Mouse (Mus musculus) hindbrain, postnatal 0 days (tissue): ENCODE results near the gene Gm45062. TPM values are rescaled to one million over a fixed set of nuclear protein-coding genes. Genes with fewer than 3 reads are reported as not detected.

Source experiments
- ATAC-seq: fragments of 200-750 bp; cut with Nextera tagmentation; 2 replicates; pipeline ENCODE4 v1.8.0; 2017; ENCODE audit warnings: mild to moderate bottlenecking, moderate TSS enrichment, moderate library complexity
- DNase-seq: peaks from one replicate; pipeline ENCODE4 v3.0.0-alpha.2; 2015; ENCODE audit warnings: low spot score
- H3K27ac ChIP-seq: fragments of 300-500 bp; sonication (generic); 2 replicates; pipeline ENCODE4 v1.5.1; 2014; ENCODE audit warnings: mild to moderate bottlenecking
- H3K27me3 ChIP-seq: fragments of 300-500 bp; sonication (generic); 2 replicates; pipeline ENCODE4 v1.6.1; 2014; ENCODE audit warnings: low read length, mixed read lengths; ENCODE audit not compliant: insufficient read depth
- H3K36me3 ChIP-seq: fragments of 300-500 bp; sonication (generic); 2 replicates; pipeline ENCODE4 v1.6.1; 2014; ENCODE audit warnings: low read length, mixed read lengths; ENCODE audit not compliant: insufficient read depth
- H3K4me1 ChIP-seq: fragments of 300-500 bp; sonication (generic); 2 replicates; pipeline ENCODE4 v1.6.1; 2014; ENCODE audit warnings: antibody characterized with exemption, low read length, mixed read lengths; ENCODE audit not compliant: insufficient read depth
- H3K4me2 ChIP-seq: fragments of 300-500 bp; sonication (generic); 2 replicates; pipeline ENCODE4 v1.6.1; 2014; ENCODE audit warnings: low read depth, mild to moderate bottlenecking, low read length, moderate library complexity, mixed read lengths
- H3K4me3 ChIP-seq: fragments of 300-500 bp; sonication (generic); 2 replicates; pipeline ENCODE4 v1.5.1; 2014; ENCODE audit warnings: low read length
- H3K9ac ChIP-seq: fragments of 300-500 bp; sonication (generic); replicated peaks from 2 replicates; pipeline ENCODE4 v1.6.1; 2014; ENCODE audit warnings: mild to moderate bottlenecking, low read length, moderate library complexity, mixed read lengths
- H3K9me3 ChIP-seq: fragments of 300-500 bp; sonication (generic); 2 replicates; pipeline ENCODE4 v1.6.1; 2016; ENCODE audit warnings: low read length, mixed read lengths
- CTCF ChIP-seq: IDR thresholded peaks from 2 replicates; pipeline ENCODE4 v1.5.1; 2016; ENCODE audit warnings: antibody characterized with exemption, control low read depth, low read depth
- WGBS: fragments of 180-500 bp; shearing (Covaris S2); extraction: QIAGEN DNeasy Blood & Tissue Kit; methylation state at CpG from one replicate; pipeline ENCODE4 v1.1.7; 2014; 5-methylcytosine and 5-hydroxymethylcytosine counted together
- polyA plus RNA-seq: library from polyadenylated mRNA; unstranded; fragments of >200 nt; fragmentation: Nextera tagmentation; extraction: Ambion mirVana; gene quantifications from 2 replicates; pipeline ENCODE4 v1.2.1, GENCODE M21; 2015
- total RNA-seq: library from RNA; depleted of rRNA; stranded (reverse); fragments of >200 nt; gene quantifications from 2 replicates; pipeline ENCODE4 v1.2.3, GENCODE M21; 2014

Gene Gm45062
- total and polyA plus RNA-seq, 2 experiments from 2014 or later = 1.8 to 4.9 TPM

DNA sequence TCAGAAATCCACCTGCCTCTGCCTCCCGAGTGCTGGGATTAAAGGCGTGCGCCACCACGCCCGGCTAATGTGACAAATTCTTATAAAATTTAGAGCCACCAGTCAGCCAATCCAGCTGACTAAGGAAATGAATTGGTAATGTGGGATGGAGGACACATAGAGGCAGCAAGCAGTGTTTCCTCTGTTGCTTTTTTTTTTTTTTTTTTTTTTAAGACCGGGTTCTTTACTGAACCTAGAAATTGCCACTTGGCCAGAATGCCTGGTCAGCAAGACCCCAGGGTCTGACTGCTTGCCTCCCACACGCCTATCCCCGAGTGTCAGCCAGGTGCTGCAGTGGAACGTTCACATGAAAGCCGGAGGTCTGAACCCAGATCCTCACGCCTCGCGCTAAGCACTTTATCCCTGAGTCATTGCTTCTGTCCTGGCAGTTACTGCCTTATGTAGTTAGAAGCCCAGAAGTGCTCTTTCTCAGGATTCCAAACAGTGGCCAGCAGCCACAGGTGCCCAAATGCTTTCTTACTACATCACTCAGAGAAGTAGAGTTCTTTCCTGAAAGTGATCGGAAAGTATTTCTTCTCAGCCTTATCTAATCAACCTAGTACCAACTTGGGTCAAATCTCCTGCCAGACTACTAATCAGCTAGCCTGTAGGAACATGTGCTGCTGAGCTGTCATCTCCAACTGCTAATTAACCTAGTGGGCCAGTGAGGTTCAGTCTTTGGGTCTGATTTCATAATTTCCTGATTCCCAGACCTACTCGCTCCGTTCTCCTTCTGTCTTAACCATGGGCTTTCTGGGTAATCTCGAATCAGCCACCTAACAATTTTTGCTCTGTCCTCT, 225.4 kb downstream of the Gm45062 start:
- Histone ChIP-seq H3K4me2 (no peak overlapping the region), H3K9me3 (no peaks in the 10 kb centered on the region), H3K9ac (no peak overlapping the region), H3K36me3 (no peaks in the 10 kb centered on the region), H3K4me3 (no peak overlapping the region), H3K27ac (no peak overlapping the region), H3K4me1 (no peaks in the 10 kb centered on the region), H3K27me3 (no peaks in the 10 kb centered on the region)
- ATAC-seq (no peak), DNase-seq (no peak)
- TF ChIP-seq CTCF = no peak
- WGBS = 93% methylated on average over 17 of the region's 17 CpGs

GRCm38 (mm10) chr6:8485414-8486175, 226.3 kb downstream of the Gm45062 start:
- Histone ChIP-seq H3K4me2 (no peak overlapping the region), H3K4me3 (no peak overlapping the region), H3K4me1 (no peaks in the 10 kb centered on the region), H3K27me3 (no peaks in the 10 kb centered on the region), H3K9me3 (no peaks in the 10 kb centered on the region), H3K36me3 (no peaks in the 10 kb centered on the region), H3K27ac (no peak overlapping the region), H3K9ac (no peak overlapping the region)
- DNase-seq = no peak
- 88% methylated on average over 16 of the region's 16 CpGs for WGBS
- 0 out of 2 replicates have a peak, but pooled peaks have one; percentile 21 for ATAC-seq
- TF ChIP-seq CTCF = no peak

- H3K4me2 ChIP-seq = no peak overlapping the region
- H3K27me3 ChIP-seq = no peaks in the 10 kb centered on the region
- no peak overlapping the region for H3K9ac ChIP-seq
- H3K27ac ChIP-seq = no peak overlapping the region
- no peak for ATAC-seq
- H3K4me3 ChIP-seq = no peak overlapping the region
- 74% methylated on average over 17 of the region's 17 CpGs for WGBS
- no peaks in the 10 kb centered on the region for H3K4me1 ChIP-seq
- no peaks in the 10 kb centered on the region for H3K9me3 ChIP-seq
- no peaks in the 10 kb centered on the region for H3K36me3 ChIP-seq
- no peak for DNase-seq
- TF ChIP-seq CTCF = peak; percentile 9; the same call in 1 of the 2 replicates
Observed at GRCm38 (mm10) chr6:8486391-8487043, 227.3 kb downstream of the Gm45062 start.

DNA sequence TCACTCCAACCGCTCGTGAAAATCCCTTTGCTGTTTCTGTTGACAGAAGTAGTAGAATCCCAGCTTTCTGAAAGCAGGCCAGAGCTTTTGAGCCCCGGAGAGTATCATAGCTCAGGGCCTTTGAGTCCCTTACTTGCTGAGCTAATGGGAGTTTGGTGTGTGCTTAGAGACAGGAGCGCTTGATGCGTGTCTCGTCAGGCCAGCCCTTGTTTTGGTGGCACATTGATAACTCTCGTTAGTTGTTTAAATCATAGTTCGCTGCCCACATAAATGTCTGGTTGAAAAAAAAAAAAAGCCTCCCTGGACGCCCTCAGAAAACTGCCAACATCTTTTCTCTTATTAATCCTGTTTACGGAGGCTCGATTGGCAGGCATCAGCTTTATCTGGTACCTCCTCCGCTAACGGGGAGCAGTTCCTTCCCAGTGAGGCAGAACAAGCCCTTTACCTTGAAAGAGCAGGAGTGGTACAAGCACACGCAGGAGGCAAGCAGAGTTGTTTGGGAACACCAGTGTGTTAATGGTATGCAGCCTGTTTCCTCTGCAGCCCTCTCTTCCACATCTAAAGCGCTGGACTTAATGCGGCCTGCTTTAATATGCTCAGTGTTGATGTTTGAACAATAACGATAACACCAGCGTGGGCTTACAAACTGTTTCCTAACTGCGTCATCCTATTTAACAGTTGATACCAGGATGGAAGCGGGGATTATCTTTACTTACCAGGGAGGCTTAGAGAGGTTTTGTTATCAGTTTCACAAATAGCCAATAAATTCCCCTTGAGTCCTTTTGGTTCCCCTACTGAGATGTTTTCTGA, 228.0 kb downstream of the Gm45062 start:
- no peak for TF ChIP-seq CTCF
- 57% methylated on average over 20 of the region's 20 CpGs for WGBS
- Histone ChIP-seq H3K4me2 (no peak overlapping the region), H3K27me3 (no peaks in the 10 kb centered on the region), H3K36me3 (no peaks in the 10 kb centered on the region), H3K4me3 (no peak overlapping the region), H3K9ac (no peak overlapping the region), H3K9me3 (no peaks in the 10 kb centered on the region), H3K4me1 (no peaks in the 10 kb centered on the region), H3K27ac (no peak overlapping the region)
- DNase-seq (no peak), ATAC-seq (no peak)

DNA sequence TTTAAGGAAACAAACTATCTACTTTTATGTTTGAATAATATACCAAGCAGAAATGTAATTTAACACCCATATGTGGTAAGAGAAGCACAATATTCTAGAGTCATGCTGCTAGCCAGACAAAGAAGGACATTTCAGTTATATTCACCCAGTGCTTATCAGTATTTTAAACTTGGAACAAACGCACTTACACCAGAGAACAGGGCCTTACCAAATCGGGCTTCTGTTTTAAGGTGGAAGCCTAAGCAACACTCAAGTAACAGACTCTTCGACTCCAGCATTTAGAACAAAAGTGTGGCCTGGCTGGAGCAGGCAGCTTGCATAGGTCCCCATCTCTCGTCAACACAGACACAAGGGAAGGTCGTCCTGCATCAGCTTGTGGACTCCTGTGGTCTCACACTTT, 229.0 kb downstream of the Gm45062 start:
- TF ChIP-seq CTCF = no peak
- DNase-seq = no peak
- Histone ChIP-seq H3K36me3 (no peaks in the 10 kb centered on the region), H3K4me1 (no peaks in the 10 kb centered on the region), H3K4me3 (no peak overlapping the region), H3K9ac (no peak overlapping the region), H3K9me3 (no peaks in the 10 kb centered on the region), H3K27me3 (no peaks in the 10 kb centered on the region), H3K4me2 (no peak overlapping the region), H3K27ac (no peak overlapping the region)
- WGBS = 71% methylated on average over 5 of the region's 5 CpGs
- ATAC-seq = no peak

DNA sequence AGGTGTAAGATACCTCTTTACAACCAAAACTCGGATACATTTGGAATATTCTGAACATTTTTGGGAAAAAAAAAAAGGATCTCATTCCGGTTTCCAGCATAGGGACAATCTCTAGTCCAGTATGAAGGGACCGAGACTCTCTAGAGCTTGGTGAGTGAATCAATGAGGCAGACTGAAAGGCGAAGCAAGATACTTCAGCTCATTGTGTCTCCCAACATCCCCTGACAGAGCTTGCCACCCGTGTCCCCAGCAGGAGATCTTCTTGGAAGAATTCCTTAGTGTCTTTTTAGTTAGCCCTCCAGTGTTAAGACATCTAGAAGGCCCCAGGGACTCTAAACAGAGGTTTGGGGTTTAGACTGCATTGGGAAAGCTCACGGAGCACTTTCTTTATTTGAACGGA, 230.0 kb downstream of the Gm45062 start:
- Histone ChIP-seq H3K27me3 (no peaks in the 10 kb centered on the region), H3K4me2 (no peak overlapping the region), H3K36me3 (no peaks in the 10 kb centered on the region), H3K9me3 (no peaks in the 10 kb centered on the region), H3K4me3 (no peak overlapping the region), H3K27ac (no peak overlapping the region), H3K4me1 (no peaks in the 10 kb centered on the region), H3K9ac (no peak overlapping the region)
- ATAC-seq (no peak), DNase-seq (no peak)
- TF ChIP-seq CTCF = no peak
- WGBS = 68% methylated on average over 7 of the region's 7 CpGs
